Mouse (Mus musculus) midbrain, embryonic 15.5 days (tissue): Measurements from ENCODE around the gene Msantd2. TPM values are rescaled to one million over a fixed set of nuclear protein-coding genes. Genes with fewer than 3 reads are reported as not detected.

Experiments
- ATAC-seq: fragments of 200-750 bp; cut with Nextera tagmentation; replicated peaks from 2 replicates; pipeline ENCODE4 v1.8.0; 2017; ENCODE audit warnings: moderate TSS enrichment
- H3K27ac ChIP-seq: fragments of 300-500 bp; sonication (generic); 2 replicates; pipeline ENCODE4 v1.5.1; 2015; ENCODE audit warnings: mild to moderate bottlenecking, inconsistent platforms
- H3K27me3 ChIP-seq: fragments of 300-500 bp; sonication (generic); replicated peaks from 2 replicates; pipeline ENCODE4 v1.6.1; 2015; ENCODE audit warnings: inconsistent platforms
- H3K36me3 ChIP-seq: fragments of 300-500 bp; sonication (generic); replicated peaks from 2 replicates; pipeline ENCODE4 v1.6.1; 2015; ENCODE audit warnings: inconsistent platforms
- H3K4me1 ChIP-seq: fragments of 300-500 bp; sonication (generic); 2 replicates; pipeline ENCODE4 v1.6.1; 2015; ENCODE audit warnings: inconsistent platforms
- H3K4me2 ChIP-seq: fragments of 300-500 bp; sonication (generic); 2 replicates; pipeline ENCODE4 v1.6.1; 2015; ENCODE audit warnings: inconsistent platforms, mild to moderate bottlenecking, moderate library complexity
- H3K4me3 ChIP-seq: fragments of 300-500 bp; sonication (generic); 2 replicates; pipeline ENCODE4 v1.5.1; 2015; ENCODE audit warnings: mild to moderate bottlenecking, inconsistent platforms
- H3K9ac ChIP-seq: fragments of 300-500 bp; sonication (generic); 2 replicates; pipeline ENCODE4 v1.6.1; 2015; ENCODE audit warnings: mild to moderate bottlenecking, inconsistent platforms
- H3K9me3 ChIP-seq: fragments of 300-500 bp; sonication (generic); 2 replicates; pipeline ENCODE4 v1.6.1; 2016; ENCODE audit warnings: inconsistent platforms
- WGBS: fragments of 180-500 bp; shearing (Covaris S2); methylation state at CpG from one replicate; pipeline ENCODE4 v1.1.7; 2015; ENCODE audit warnings: mixed read lengths; 5-methylcytosine and 5-hydroxymethylcytosine counted together
- polyA plus RNA-seq: library from polyadenylated mRNA; unstranded; fragments of >200 nt; fragmentation: Nextera tagmentation; extraction: Ambion mirVana; gene quantifications from 2 replicates; pipeline ENCODE4 v1.2.1, GENCODE M21; 2015

Gene Msantd2
- polyA plus RNA-seq, 1 experiment from 2014 or later = 33.8 TPM

DNA sequence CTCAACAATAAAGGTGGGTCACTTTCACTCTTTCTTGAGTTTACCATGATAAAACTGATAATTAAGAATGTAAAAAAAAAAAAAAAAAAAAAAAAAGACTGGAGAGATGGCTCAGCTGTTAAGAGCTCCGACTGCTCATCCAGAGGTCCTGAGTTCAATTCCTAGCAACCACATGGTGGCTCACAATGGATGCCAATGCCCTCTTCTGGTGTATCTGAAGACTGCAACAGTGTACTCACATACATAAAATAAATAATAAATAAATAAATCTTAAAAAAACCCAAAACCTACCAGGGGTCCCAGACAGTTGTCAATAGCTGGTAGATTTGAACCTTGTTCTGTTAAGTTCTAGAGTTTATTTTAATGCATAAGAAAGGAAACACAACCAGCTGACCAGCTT lies 57.8 kb downstream of the Msantd2 start:
- H3K27me3 ChIP-seq = peaks cover 52% of the 10 kb centered on the region
- 84% methylated on average over 1 of the region's 1 CpGs for WGBS

DNA sequence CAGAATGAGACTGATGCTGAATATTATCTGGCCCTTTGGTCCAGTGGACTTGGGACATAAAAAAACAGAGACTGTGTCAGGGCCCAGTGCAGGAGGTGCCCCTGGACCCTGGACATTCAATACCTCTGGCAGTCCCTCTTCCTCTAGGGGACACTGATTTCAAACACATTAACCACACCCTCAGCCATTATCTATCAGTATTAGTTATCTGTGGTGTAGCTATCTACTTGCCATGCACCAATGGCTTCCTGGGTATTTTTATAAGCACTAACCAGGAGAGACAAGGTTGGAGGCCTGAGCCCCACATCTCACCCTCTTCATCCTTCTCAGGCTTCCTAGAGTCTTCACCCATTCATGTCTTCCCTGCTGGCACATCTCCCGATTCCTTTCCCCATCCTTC lies 61.3 kb downstream of the Msantd2 start:
- peaks cover 30% of the 10 kb centered on the region for H3K4me1 ChIP-seq
- no peak overlapping the region for H3K9ac ChIP-seq
- ATAC-seq = no peak
- 56% methylated on average over 1 of the region's 1 CpGs for WGBS
- no peaks in the 10 kb centered on the region for H3K36me3 ChIP-seq
- peaks cover 72% of the 10 kb centered on the region for H3K27me3 ChIP-seq
- no peak overlapping the region for H3K4me3 ChIP-seq
- H3K9me3 ChIP-seq = no peaks in the 10 kb centered on the region
- H3K27ac ChIP-seq = no peak overlapping the region
- no peak overlapping the region for H3K4me2 ChIP-seq

More for the DNA sequence above, 57.8 kb downstream of the Msantd2 start:
- Histone ChIP-seq H3K9me3 (no peaks in the 10 kb centered on the region), H3K4me1 (peaks cover 23% of the 10 kb centered on the region), H3K4me2 (no peak overlapping the region), H3K4me3 (no peak overlapping the region), H3K27ac (no peak overlapping the region), H3K9ac (no peak overlapping the region), H3K36me3 (no peaks in the 10 kb centered on the region)
- no peak for ATAC-seq

DNA sequence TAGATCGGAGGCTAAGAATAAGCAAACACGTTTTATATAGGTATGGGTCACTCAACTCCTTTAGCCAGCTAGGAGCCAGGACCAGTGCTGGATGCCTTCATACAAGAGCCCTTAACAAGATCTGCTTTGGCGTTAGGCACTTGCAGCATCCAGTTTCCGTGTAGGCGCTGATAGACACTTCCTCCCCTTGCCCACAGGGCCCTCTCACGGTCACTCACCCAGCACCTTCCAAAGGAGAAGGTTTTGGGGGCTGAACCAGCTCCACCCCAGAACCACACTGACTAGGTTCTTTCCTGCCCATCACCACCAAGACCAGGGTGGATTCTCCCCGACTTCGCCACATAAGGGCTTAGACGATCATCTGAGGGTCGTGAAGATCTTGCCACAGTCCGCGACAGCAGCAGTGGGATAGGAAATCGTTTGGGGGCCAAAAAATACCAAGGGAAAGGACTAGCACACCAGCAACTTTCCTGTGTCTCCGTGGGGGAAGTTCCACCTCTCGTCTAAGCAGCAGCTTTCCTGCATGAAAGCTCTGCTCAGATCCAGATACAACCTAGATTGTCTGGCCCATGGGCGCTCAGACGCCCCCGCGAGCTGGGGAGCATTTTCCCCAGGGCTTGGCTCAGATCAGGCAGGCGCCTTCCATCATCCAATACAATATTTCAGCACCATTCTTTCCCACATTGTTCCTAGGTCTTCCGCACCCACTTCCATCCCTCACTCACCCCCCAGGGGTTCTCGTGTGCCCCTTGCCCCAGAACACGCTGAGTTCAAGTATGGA lies 62.8 kb downstream of the Msantd2 start:
- peak overlapping the region; percentile 33 for H3K9ac ChIP-seq
- peaks cover 60% of the 10 kb centered on the region for H3K27me3 ChIP-seq
- no peak overlapping the region for H3K27ac ChIP-seq
- H3K36me3 ChIP-seq = no peaks in the 10 kb centered on the region
- no peak; the same call in 1 of the 2 replicates for ATAC-seq
- peak overlapping the region; percentile 50 for H3K4me3 ChIP-seq
- peak overlapping the region; percentile 97 for H3K4me2 ChIP-seq
- WGBS = 3% methylated on average over 23 of the region's 23 CpGs
- H3K9me3 ChIP-seq = no peaks in the 10 kb centered on the region
- H3K4me1 ChIP-seq = peaks cover 25% of the 10 kb centered on the region

DNA sequence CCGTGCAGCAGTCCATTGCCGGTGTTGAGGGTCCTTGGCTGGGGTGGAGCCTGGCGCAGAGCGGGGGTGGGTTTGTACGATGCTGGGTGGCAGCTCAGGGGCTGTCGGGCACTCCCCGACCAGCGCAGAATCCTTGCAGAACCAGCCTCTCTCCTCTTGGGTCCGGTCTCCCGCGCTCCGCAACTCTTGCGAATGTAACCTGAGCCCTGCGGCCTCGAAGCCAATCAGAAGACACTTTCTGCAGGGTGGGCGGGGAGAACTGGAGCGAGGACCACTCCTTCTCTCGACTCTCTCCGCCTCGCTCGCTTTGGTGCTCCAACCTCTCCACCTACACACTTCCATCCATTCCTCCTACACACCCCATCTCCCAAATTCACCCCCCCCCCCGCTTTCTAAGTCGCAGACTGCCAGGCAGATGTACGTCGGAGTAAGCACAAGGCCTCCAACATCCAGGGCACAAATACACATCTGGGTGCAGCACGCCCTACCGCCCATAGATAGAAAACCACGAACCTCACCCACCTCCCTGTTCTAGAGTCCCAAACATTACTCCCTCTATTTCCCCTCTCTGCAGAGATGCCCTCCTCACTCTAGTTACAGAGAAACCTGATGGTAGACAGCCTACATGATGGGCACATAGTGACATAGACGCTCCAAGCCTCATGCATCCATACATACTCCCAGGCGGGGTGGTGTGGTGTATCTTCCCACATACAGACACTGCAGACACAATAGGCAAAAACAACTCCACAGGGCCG lies 63.6 kb downstream of the Msantd2 start, which contains the start of gene Nrgn:
Gene Nrgn, minus strand, starts transcription at position 369 of the 758 bp plus-strand sequence.
- Histone ChIP-seq H3K9me3 (no peaks in the 10 kb centered on the region), H3K4me2 (peak within 1 kb of the TSS; percentile 97), H3K9ac (peak within 1 kb of the TSS; percentile 33), H3K4me3 (peak within 1 kb of the TSS; percentile 50), H3K27me3 (peaks cover 60% of the 10 kb centered on the region), H3K36me3 (no peaks in the 10 kb centered on the region), H3K27ac (no peak within 1 kb of the TSS), H3K4me1 (peaks cover 25% of the 10 kb centered on the region)
- ATAC-seq = peak; percentile 90
- 5% methylated on average over 31 of the region's 31 CpGs for WGBS

- WGBS = 73% methylated on average over 1 of the region's 1 CpGs
- no peak for ATAC-seq
- no peak overlapping the region for H3K4me2 ChIP-seq
- no peaks in the 10 kb centered on the region for H3K36me3 ChIP-seq
- H3K9ac ChIP-seq = no peak overlapping the region
- H3K4me3 ChIP-seq = no peak overlapping the region
- no peak overlapping the region for H3K27ac ChIP-seq
- H3K4me1 ChIP-seq = peaks cover 25% of the 10 kb centered on the region
- peaks cover 52% of the 10 kb centered on the region for H3K27me3 ChIP-seq
- H3K9me3 ChIP-seq = no peaks in the 10 kb centered on the region
Observed at GRCm38 (mm10) chr9:37554279-37554678, 65.2 kb downstream of the Msantd2 start.

- H3K27ac ChIP-seq = no peak within 1 kb of the TSS
- H3K4me1 ChIP-seq = peaks cover 25% of the 10 kb centered on the region
- no peaks in the 10 kb centered on the region for H3K36me3 ChIP-seq
- no peak within 1 kb of the TSS for H3K9ac ChIP-seq
- no peaks in the 10 kb centered on the region for H3K9me3 ChIP-seq
- ATAC-seq = 0 out of 2 replicates have a peak, but pooled peaks have one; percentile 19
- 24% methylated on average over 7 of the region's 7 CpGs for WGBS
- no peak within 1 kb of the TSS for H3K4me3 ChIP-seq
- H3K27me3 ChIP-seq = peaks cover 44% of the 10 kb centered on the region
- no peak within 1 kb of the TSS for H3K4me2 ChIP-seq
Observed at GRCm38 (mm10) chr9:37554838-37555748, 66.0 kb downstream of the Msantd2 start, which contains the start of gene Siae. Gene Siae, plus strand, starts transcription at chr9:37555698.

DNA sequence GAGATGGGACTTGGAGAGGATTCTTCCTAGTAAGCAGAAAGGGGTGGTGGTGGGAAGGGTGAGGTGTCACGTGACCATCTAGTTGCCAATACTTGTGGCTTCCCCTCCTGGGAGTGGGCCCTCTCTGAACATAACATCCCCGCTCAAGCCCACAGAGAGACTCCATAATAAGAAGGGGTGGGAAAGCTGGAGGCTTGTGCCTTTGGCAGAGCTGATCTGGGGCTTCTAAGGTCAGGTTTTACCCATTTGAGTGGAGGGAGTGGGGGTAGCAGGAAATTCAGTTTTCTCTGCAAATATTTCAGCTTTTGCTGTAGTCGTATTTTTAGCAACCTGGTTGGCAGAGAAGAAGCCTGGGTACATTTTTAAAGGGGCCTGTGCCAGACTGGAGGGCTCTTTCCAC lies 67.2 kb downstream of the Msantd2 start:
- Histone ChIP-seq H3K9me3 (no peaks in the 10 kb centered on the region), H3K4me1 (peaks cover 25% of the 10 kb centered on the region), H3K4me2 (no peak overlapping the region), H3K4me3 (no peak overlapping the region), H3K9ac (no peak overlapping the region), H3K27ac (no peak overlapping the region), H3K36me3 (no peaks in the 10 kb centered on the region), H3K27me3 (peaks cover 31% of the 10 kb centered on the region)
- 86% methylated on average over 3 of the region's 3 CpGs for WGBS
- no peak for ATAC-seq

DNA sequence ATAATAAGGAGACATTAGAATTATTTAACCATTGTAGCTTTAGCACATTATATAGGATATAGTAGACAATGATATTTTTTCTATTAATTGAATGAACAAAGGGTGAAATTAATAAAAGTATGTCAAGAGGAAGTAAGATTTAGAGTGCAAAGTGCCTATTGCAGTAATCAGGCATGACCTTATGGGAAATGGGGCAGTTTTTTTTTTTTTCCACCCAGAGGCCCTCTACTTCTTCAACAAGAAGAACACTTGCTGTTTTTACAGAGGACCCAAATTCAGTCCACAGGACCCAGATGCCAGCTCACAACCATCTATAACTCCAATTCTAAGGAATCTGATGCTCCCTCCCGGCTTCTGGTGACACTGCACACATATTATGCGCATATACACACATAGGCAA lies 71.5 kb downstream of the Msantd2 start:
- Histone ChIP-seq H3K4me2 (no peak overlapping the region), H3K36me3 (no peaks in the 10 kb centered on the region), H3K9me3 (no peaks in the 10 kb centered on the region), H3K4me1 (0 out of 2 replicates have a peak, but pooled peaks cover under 1% of the 10 kb centered on the region), H3K4me3 (no peak overlapping the region), H3K27me3 (no peaks in the 10 kb centered on the region), H3K27ac (no peak overlapping the region), H3K9ac (no peak overlapping the region)
- ATAC-seq = no peak
- WGBS = 85% methylated on average over 2 of the region's 2 CpGs

DNA sequence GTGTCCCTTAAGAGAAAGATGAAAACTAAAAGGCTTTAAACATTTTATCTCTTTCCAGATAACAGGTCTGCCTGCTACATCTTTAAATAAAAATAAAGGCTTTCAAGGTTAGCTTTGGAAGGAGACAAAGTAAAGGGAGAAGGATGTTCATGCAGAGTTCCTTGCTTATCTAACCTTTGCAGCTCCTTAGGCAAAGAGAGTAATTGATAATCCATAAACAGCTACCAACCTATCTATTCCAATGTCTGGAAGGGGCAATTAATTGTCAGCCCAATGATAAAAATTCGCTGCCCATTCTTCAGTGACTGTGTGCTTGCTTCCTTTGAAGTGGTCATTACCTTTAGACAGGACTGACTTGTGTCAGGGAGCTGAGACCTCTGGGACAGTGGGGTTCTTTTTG lies 74.7 kb downstream of the Msantd2 start:
- Histone ChIP-seq H3K4me1 (peaks cover 8% of the 10 kb centered on the region; the same call in 1 of the 2 replicates), H3K4me2 (no peak overlapping the region), H3K9me3 (no peaks in the 10 kb centered on the region), H3K36me3 (no peaks in the 10 kb centered on the region), H3K4me3 (no peak overlapping the region), H3K27ac (no peak overlapping the region), H3K27me3 (no peaks in the 10 kb centered on the region), H3K9ac (no peak overlapping the region)
- no peak for ATAC-seq
- 44% methylated on average over 1 of the region's 1 CpGs for WGBS

DNA sequence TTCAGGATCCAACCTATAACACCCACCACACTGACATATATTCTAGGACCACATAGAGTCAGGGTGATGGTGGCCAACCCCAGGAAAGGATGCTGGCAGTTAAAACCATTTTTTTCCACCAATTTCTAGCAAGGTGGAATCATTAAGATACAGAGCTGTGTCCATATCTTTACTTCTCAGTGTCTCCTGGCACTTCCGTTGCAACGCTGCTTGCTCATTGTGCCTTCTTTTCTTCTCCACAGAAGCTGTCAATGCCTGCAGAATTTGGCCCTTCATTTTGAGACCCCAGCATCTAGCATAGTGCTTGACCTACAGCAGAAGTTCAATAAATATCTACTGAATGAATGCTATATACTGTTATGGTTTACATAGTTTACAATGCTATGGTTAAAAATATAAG lies 77.9 kb downstream of the Msantd2 start:
- WGBS = 84% methylated on average over 2 of the region's 2 CpGs
- no peak overlapping the region for H3K27ac ChIP-seq
- H3K9me3 ChIP-seq = no peaks in the 10 kb centered on the region
- H3K4me1 ChIP-seq = peaks cover 8% of the 10 kb centered on the region; the same call in 1 of the 2 replicates
- no peak overlapping the region for H3K4me2 ChIP-seq
- H3K9ac ChIP-seq = no peak overlapping the region
- H3K36me3 ChIP-seq = no peaks in the 10 kb centered on the region
- no peak for ATAC-seq
- H3K27me3 ChIP-seq = no peaks in the 10 kb centered on the region
- no peak overlapping the region for H3K4me3 ChIP-seq

DNA sequence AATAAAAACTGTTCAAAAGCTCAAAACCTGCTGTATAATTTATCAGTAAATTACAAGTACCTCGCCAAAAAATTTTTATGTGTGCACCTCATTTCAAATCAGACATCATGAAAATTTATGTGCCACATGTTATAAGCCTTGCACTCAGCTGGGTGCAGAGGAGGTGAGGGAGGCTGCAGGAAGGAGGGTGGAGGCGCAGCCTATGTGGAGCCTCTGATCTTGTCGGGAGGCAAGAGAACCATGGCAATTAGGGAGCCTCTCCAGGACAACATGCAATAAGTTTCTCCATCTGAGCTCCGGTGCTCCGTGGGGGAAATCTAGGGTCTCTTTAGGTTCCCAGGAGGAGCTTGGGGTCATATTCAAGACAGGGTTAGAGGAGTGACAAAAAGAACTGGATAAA lies 78.3 kb downstream of the Msantd2 start:
- no peak for ATAC-seq
- Histone ChIP-seq H3K9ac (no peak overlapping the region), H3K27ac (no peak overlapping the region), H3K4me1 (peaks cover 8% of the 10 kb centered on the region; the same call in 1 of the 2 replicates), H3K9me3 (no peaks in the 10 kb centered on the region), H3K4me3 (no peak overlapping the region), H3K36me3 (no peaks in the 10 kb centered on the region), H3K4me2 (no peak overlapping the region), H3K27me3 (no peaks in the 10 kb centered on the region)
- 53% methylated on average over 5 of the region's 5 CpGs for WGBS
